Mouse (Mus musculus) midbrain, embryonic 10.5 days (tissue): Measurements from ENCODE around the gene Cutal. TPM values are rescaled to one million over a fixed set of nuclear protein-coding genes. Genes with fewer than 3 reads are reported as not detected.
"Not testable (repeated sequence)": the region's sequence is repeated elsewhere in the genome, so short reads cannot be mapped to it uniquely, and the experiment has no call there.

Experiments
- DNase-seq: peaks from one replicate; pipeline ENCODE4 v3.0.0-alpha.2; 2017; ENCODE audit warnings: low spot score
- H3K27ac ChIP-seq: fragments of 300-500 bp; sonication (generic); replicated peaks from 2 replicates; pipeline ENCODE4 v1.5.1; 2016; ENCODE audit warnings: mild to moderate bottlenecking
- H3K27me3 ChIP-seq: fragments of 300-500 bp; sonication (generic); 2 replicates; pipeline ENCODE4 v1.6.1; 2016; ENCODE audit warnings: low read depth, mild to moderate bottlenecking; ENCODE audit not compliant: poor library complexity, severe bottlenecking
- H3K36me3 ChIP-seq: fragments of 300-500 bp; sonication (generic); 2 replicates; pipeline ENCODE4 v1.6.1; 2016; ENCODE audit warnings: mild to moderate bottlenecking, moderate library complexity
- H3K4me1 ChIP-seq: fragments of 300-500 bp; sonication (generic); 2 replicates; pipeline ENCODE4 v1.6.1; 2016
- H3K4me3 ChIP-seq: fragments of 300-500 bp; sonication (generic); 2 replicates; pipeline ENCODE4 v1.5.1; 2016; ENCODE audit warnings: mild to moderate bottlenecking, moderate library complexity
- H3K9me3 ChIP-seq: fragments of 300-500 bp; sonication (generic); replicated peaks from 2 replicates; pipeline ENCODE4 v1.6.1; 2016; ENCODE audit warnings: mild to moderate bottlenecking
- WGBS: fragments of 180-500 bp; shearing (Covaris S2); methylation state at CpG from one replicate; pipeline ENCODE4 v1.1.7; 2016; 5-methylcytosine and 5-hydroxymethylcytosine counted together
- polyA plus RNA-seq: library from polyadenylated mRNA; unstranded; fragments of >200 nt; fragmentation: Nextera tagmentation; extraction: Ambion mirVana; gene quantifications from 2 replicates; pipeline ENCODE4 v1.2.1, GENCODE M21; 2016

Cutal gene
- polyA plus RNA-seq, result 0.11 TPM in 1 of 2 replicates, not detected in the other

- Histone ChIP-seq H3K9me3 (no peaks in the 10 kb centered on the region), H3K4me3 (peak within 1 kb of the TSS; percentile 43), H3K36me3 (no peaks in the 10 kb centered on the region), H3K4me1 (peaks cover 27% of the 10 kb centered on the region), H3K27ac (peak within 1 kb of the TSS; percentile 28; the same call in 1 of the 2 replicates), H3K27me3 (peaks cover 59% of the 10 kb centered on the region)
- peak; percentile 16 for DNase-seq
- 2% methylated on average over 14 of the region's 14 CpGs for WGBS
These were observed at the start of gene Cutal for GRCm38 (mm10) chr2:34874271-34874670. Gene Cutal, plus strand, starts transcription at chr2:34874396.

DNA sequence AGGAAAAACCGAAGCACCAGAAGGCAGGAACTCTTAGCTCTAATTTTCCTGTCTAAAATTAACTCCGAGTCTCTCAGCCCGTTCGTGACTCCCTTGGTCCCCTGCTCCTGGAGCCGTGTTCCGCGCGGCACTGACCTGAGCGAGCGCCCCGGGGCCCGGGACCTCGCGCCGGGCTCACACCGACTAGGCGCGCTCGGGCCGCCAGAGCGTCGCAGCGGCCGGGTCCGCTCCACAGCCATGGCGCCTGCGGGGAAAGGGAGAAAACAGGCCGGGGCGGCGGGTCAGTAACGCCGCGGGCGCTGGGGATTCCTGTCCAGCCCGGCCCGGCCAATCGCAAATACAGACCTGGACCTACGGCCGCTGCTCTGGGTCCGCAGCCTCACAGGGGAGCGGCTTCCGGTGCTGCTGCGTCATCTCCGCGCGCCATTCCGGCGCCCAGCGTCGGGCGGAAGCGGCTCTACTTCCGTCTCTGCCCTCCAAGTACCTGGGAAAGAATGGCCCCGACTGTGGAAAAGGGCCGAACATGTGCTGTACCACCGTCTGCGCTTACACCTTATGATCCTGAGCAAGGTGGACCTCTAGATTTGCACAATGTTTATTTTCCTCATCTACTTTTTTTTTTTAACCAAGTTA lies 48.3 kb upstream of the Cutal start, which contains the start of gene Fbxw2:
TSS of gene Fbxw2 (minus strand) at position 485 of the 633 bp plus-strand sequence.
- DNase-seq, result peak; percentile 93
- Histone ChIP-seq H3K4me3 (peak within 1 kb of the TSS; percentile 89), H3K27ac (peak within 1 kb of the TSS; percentile 89), H3K9me3 (peaks cover 14% of the 10 kb centered on the region; the same call in 1 of the 2 replicates), H3K27me3 (no peaks in the 10 kb centered on the region), H3K36me3 (peaks cover 17% of the 10 kb centered on the region), H3K4me1 (peaks cover 20% of the 10 kb centered on the region)
- whole genome bisulfite sequencing, result under 1% methylated on average over 57 of the region's 57 CpGs

DNA sequence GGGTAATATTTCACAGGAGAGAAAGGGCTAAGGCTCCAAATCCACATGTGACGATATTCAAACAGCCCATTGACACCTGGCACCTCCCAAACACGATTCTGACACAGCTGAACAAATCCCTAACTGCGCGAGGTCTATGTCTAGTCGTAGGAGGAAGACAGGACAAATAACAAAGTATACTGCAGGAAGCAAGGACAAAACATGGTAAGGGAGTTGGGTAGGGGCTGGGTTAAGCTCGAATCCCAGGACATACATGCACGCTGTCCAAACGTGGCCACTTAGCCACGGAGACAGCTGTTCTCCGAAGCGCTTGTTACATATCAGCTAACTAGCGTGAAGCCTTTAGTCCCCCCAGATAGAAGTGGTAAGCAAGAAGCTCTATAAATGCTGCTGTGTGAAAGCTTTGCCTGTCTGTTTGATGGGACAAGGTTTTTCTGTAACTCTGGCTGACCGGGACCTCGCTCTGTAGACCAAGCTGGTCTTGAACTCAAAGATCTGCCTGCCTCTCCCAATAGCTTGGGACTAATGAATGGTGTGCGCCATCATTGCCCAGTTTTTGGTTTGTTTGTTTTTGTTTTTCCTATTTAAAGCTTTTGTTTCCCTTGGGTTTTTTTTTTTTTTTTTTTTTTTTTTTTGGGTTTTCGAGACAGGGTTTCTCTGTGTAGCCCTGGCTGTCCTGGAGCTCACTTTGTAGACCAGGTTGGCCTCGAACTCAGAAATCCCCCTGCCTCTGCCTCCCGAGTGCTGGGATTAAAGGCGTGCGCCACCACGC lies 47.5 kb upstream of the Cutal start:
- peaks cover 20% of the 10 kb centered on the region for H3K4me1 ChIP-seq
- peaks cover 14% of the 10 kb centered on the region; the same call in 1 of the 2 replicates for H3K9me3 ChIP-seq
- peaks cover 12% of the 10 kb centered on the region for H3K36me3 ChIP-seq
- H3K27me3 ChIP-seq, result no peaks in the 10 kb centered on the region
- H3K4me3 ChIP-seq, result peak overlapping the region; percentile 89
- DNase-seq, result no peak
- WGBS, result 37% methylated on average over 20 of the region's 21 CpGs
- peak overlapping the region; percentile 89 for H3K27ac ChIP-seq

GRCm38 (mm10) chr2:34827591-34827990 lies 46.6 kb upstream of the Cutal start:
- H3K4me3 ChIP-seq, result no peak overlapping the region
- peaks cover 3% of the 10 kb centered on the region for H3K36me3 ChIP-seq
- H3K27ac ChIP-seq, result no peak overlapping the region
- 87% methylated on average over 4 of the region's 4 CpGs for WGBS
- peaks cover 20% of the 10 kb centered on the region for H3K4me1 ChIP-seq
- H3K27me3 ChIP-seq, result no peaks in the 10 kb centered on the region
- no peak for DNase-seq
- H3K9me3 ChIP-seq, result peaks cover 14% of the 10 kb centered on the region; the same call in 1 of the 2 replicates

DNA sequence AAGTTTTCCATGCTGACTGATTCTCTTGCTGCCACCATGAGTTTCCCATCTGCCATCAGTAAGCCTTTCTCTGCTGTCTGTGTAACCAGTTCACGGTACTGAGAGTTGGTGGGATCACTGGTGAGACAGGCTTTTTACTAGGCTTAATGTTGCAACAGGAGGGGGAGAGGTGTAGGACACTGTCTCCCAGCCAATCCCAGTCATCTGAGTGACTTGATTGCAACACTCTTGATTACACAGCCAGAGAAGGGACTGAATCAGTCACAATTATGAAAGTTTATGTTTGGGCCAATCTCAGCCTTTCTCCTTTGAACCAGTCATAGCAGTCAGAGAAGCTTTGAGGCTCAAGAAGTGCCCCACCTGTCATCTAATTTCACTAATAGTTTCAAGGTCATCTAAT lies 46.2 kb upstream of the Cutal start:
- WGBS, result 83% methylated on average over 1 of the region's 1 CpGs
- Histone ChIP-seq H3K27me3 (no peaks in the 10 kb centered on the region), H3K4me1 (peaks cover 20% of the 10 kb centered on the region), H3K36me3 (no peaks in the 10 kb centered on the region), H3K9me3 (peaks cover 14% of the 10 kb centered on the region; the same call in 1 of the 2 replicates), H3K27ac (no peak overlapping the region), H3K4me3 (no peak overlapping the region)
- no peak for DNase-seq

DNA sequence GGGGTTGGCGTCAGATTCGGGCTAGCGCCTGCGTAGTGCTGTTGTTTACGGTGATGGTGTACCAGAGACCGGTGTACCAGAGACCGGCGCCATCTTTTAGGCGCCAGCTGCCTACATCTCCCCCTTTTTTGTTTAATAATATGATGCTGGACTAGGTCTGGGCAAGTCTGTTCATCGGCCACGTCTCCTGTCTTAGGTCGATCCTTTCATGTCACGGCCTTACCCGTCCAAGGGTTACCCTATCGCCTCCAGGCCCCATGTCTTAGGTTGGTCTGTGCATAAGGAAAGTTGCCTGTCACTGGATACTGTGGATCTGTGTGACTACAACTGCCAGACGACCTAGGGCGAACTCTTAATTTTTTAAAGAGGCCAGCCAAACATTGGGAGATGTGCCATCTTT lies 44.1 kb upstream of the Cutal start:
- not testable (repeated sequence) for H3K27me3 ChIP-seq, H3K27ac ChIP-seq, H3K36me3 ChIP-seq, DNase-seq, H3K4me3 ChIP-seq
- Histone ChIP-seq H3K4me1 (peaks cover 10% of the 10 kb centered on the region), H3K9me3 (peaks cover 14% of the 10 kb centered on the region; the same call in 1 of the 2 replicates)
- WGBS, result 95% methylated on average over 17 of the region's 17 CpGs

GRCm38 (mm10) chr2:34832766-34833457 lies 41.3 kb upstream of the Cutal start, which contains the start of gene Gm34653:
Gene Gm34653, plus strand, starts transcription at chr2:34833007.
- not testable (repeated sequence) for H3K27ac ChIP-seq, H3K27me3 ChIP-seq, H3K4me3 ChIP-seq, DNase-seq, H3K36me3 ChIP-seq, H3K4me1 ChIP-seq
- peaks cover 14% of the 10 kb centered on the region; the same call in 1 of the 2 replicates for H3K9me3 ChIP-seq
- 77% methylated on average over 11 of the region's 11 CpGs for WGBS

GRCm38 (mm10) chr2:34833624-34834023 lies 40.6 kb upstream of the Cutal start:
- no peaks in the 10 kb centered on the region for H3K36me3 ChIP-seq
- no peak overlapping the region for H3K4me3 ChIP-seq
- WGBS, result 92% methylated on average over 17 of the region's 17 CpGs
- H3K9me3 ChIP-seq, result peaks cover 14% of the 10 kb centered on the region; the same call in 1 of the 2 replicates
- DNase-seq, result no peak
- H3K27ac ChIP-seq, result no peak overlapping the region
- no peaks in the 10 kb centered on the region for H3K4me1 ChIP-seq
- H3K27me3 ChIP-seq, result no peaks in the 10 kb centered on the region

- no peaks in the 10 kb centered on the region for H3K9me3 ChIP-seq
- no peaks in the 10 kb centered on the region for H3K27me3 ChIP-seq
- DNase-seq, result no peak
- WGBS, result 85% methylated on average over 3 of the region's 3 CpGs
- H3K4me3 ChIP-seq, result no peak overlapping the region
- H3K36me3 ChIP-seq, result no peaks in the 10 kb centered on the region
- no peaks in the 10 kb centered on the region for H3K4me1 ChIP-seq
- no peak overlapping the region for H3K27ac ChIP-seq
These were observed 38.5 kb upstream of the Cutal start for GRCm38 (mm10) chr2:34835669-34836068.

DNA sequence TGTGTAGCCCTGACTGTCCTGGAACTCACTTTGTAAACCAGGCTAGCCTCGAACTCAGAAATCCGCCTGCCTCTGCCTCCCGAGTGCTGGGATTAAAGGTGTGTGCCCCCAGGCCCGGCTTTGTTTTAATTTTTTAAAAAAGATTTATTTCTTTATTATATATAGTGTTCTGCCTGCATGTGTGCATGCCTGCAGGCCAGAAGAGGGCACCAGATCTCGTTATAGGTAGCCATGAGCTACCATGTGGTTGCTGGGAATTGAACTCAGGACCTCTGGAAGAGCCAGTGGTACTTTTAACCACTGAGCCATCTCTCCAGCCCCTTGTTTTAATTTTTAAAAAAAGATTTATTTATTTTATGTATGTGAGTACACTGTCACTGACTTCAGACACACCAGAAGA lies 34.1 kb upstream of the Cutal start:
- WGBS, result 79% methylated on average over 5 of the region's 5 CpGs
- H3K27ac ChIP-seq, H3K27me3 ChIP-seq, H3K4me1 ChIP-seq, H3K36me3 ChIP-seq, H3K4me3 ChIP-seq, DNase-seq, H3K9me3 ChIP-seq: not testable (repeated sequence)

DNA sequence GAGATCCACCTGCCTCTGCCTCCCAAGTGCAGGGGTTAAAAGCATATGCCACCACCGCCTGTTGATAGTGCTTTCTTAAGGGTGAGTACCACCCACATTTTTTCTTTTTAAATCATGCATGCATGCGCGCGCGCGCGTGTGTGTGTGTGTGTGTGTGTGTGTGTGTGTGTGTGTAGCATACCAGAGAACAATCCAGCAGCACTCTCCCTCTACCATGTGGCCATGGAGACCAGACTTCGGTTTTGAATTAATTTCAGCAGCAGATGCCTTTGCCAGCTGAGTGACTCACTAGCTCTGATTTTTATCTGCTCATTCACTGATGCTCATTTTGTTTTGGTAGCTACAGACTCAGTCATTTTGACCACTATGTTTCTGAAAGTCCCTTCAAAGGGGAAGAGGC lies 32.5 kb upstream of the Cutal start:
- 90% methylated on average over 8 of the region's 8 CpGs for WGBS

GRCm38 (mm10) chr2:34843211-34843939 lies 30.8 kb upstream of the Cutal start:
- Histone ChIP-seq H3K4me1 (no peaks in the 10 kb centered on the region), H3K4me3 (no peak overlapping the region), H3K36me3 (0 out of 2 replicates have a peak, but pooled peaks cover 3% of the 10 kb centered on the region), H3K27ac (no peak overlapping the region), H3K9me3 (no peaks in the 10 kb centered on the region), H3K27me3 (no peaks in the 10 kb centered on the region)
- WGBS, result 86% methylated on average over 11 of the region's 11 CpGs
- DNase-seq, result no peak

More for the DNA sequence above, 32.5 kb upstream of the Cutal start:
- Histone ChIP-seq H3K27me3 (no peaks in the 10 kb centered on the region), H3K36me3 (no peaks in the 10 kb centered on the region), H3K9me3 (no peaks in the 10 kb centered on the region), H3K4me1 (no peaks in the 10 kb centered on the region), H3K27ac (no peak overlapping the region), H3K4me3 (no peak overlapping the region)
- no peak for DNase-seq
